Mouse (Mus musculus): ENCODE measurements at regions not wholly inside any gene's neighbourhood (a gene's known extent, or its start where the extent isn't known, plus 50 kb on each side); places are given as distances from the start of the nearest gene placed in this dataset.
A peak's percentile ranks its signal among the peaks of the same experiment; 100 is the strongest.

DNA sequence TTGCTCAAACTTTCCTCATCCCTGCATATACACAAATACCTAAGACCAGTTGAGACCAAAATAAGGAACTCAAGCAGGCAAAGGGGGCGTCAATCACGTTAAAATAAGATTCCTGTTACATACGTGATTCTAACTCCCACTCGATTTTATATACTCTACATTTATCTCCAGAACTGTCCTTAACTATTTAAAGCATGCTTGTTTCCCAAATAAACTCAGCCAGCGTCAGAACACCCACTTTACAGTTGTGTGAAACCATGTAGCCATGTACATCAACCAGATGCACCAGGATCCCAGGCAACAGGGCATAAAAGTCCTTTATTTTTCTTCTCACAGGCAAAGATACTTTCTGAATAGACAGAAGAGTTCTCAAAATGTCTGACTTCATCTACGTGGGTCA, 61.5 kb downstream of the Ccna1 start:
- DNase-seq (ENCODE audit: low spot score in 2 of 2), result peak in 1 of 2 experiments; percentile 56

GRCm38 (mm10) chr3:54990073-54990472, 65.2 kb downstream of the Ccna1 start:
- no peak for DNase-seq (ENCODE audit: low spot score in 2 of 2)

DNA sequence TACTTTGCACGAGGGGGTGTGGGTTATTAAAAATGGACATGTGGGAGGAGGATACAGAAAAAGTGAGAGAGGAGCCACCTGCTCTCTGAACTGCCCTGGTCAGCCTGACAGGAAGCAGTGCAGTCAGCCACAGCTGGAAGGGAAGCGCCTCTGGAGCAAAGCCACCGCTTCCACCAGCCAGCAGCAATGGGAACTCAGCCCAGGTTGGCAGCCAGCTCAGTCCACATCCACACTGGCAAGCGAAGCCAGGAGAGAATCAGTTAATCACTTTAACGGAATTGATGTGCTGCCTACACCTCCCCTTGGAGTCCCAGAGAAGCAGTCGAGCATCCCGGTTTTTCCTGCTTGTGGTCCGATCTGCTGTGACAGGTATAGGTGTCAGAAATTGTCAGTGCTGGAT, 65.9 kb downstream of the Ccna1 start:
- peak in 1 of 2 experiments; percentile 47 for DNase-seq (ENCODE audit: low spot score in 2 of 2)

- DNase-seq (ENCODE audit: low spot score in 2 of 2), result no peak
Observed at GRCm38 (mm10) chr3:54981488-54981887, 65.8 kb upstream of the Sertm1 start.

GRCm38 (mm10) chr3:54980312-54980711, 64.6 kb upstream of the Sertm1 start:
- no peak for DNase-seq (ENCODE audit: low spot score in 2 of 2)

DNA sequence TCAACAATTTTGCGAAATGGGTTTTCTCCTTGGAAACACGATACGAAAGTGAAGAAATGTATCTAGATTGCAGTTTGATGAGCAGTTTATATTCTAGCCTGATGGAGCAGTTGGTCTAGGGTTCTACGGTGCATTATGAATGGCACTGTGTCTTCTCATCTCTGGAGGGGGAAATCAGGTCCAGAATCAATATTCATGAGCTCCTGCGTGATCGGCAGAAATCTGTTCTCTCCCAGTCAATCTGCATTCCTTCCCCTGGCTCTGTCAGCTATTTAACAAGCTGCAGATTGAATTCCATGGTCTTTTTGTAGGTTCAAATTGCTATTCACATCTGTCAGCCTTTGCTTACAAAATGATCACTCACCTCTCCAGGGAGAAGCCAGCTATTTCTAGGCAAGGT, 49.8 kb upstream of the Sertm1 start:
- no peak for DNase-seq (ENCODE audit: low spot score in 2 of 2)
